In the genomic region with DNA sequence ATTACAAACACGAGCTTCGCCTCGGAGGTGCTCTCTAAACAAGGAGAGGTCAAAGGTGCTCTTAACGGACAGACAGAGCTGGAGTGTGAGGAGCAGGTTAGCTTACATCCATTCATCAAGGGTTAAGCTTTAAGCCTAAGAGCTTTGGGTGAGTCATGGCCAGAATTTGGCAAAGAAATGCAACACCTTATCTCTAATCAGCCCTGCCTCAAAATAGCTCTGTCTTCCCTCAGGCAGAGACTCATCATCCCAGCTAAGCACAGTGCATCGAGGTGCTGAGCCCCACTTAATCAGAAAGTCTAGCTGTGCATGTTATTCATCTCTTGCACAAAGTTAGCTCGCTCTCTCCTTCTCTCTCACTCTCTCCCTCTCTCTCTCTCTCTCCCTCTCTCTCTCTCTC, we compare ENCODE assay signal across 10 mouse cellular contexts. TPM values are rescaled to one million over a fixed set of nuclear protein-coding genes. Genes with fewer than 3 reads are reported as not detected.
A peak's percentile ranks its signal among the peaks of the same experiment; 100 is the strongest.
DNase-seq lines count a peak whose midpoint lies in the region; ATAC-seq and TF ChIP-seq lines count a peak whose summit lies in the region.
"Had no signal": no experiment of that assay in that cellular context is flagged by ENCODE, and none has a peak within 500 bp of the region (broad histone marks: within the 10 kb centered on the region; RNA-seq: fewer than 3 reads in every experiment).

No protein-coding gene starts in this region.

- TF ChIP-seq CTCF in intestine, postnatal 0 days (IDR thresholded peaks at IDR 0.05; ENCODE audit: low read depth): no peak

- H3K36me3 ChIP-seq in intestine, embryonic 14.5 days (ENCODE audit: control insufficient read depth, insufficient read depth, low read length): no peaks in the 10 kb centered on the region
- no peaks in the 10 kb centered on the region for H3K36me3 ChIP-seq in intestine, postnatal 0 days (ENCODE audit: control insufficient read depth, insufficient read depth)
- no peaks in the 10 kb centered on the region for H3K36me3 ChIP-seq in heart, embryonic 15.5 days
- H3K36me3 ChIP-seq: hindbrain, embryonic 15.5 days; midbrain, embryonic 12.5 days had no signal

- no peaks in the 10 kb centered on the region for H3K27me3 ChIP-seq in intestine, embryonic 14.5 days (replicated peaks; ENCODE audit: control insufficient read depth, insufficient read depth, low read length)
- H3K27me3 ChIP-seq in intestine, postnatal 0 days (replicated peaks; ENCODE audit: control insufficient read depth, insufficient read depth, low read length): no peaks in the 10 kb centered on the region
- no peaks in the 10 kb centered on the region for H3K27me3 ChIP-seq in heart, embryonic 15.5 days
- H3K27me3 ChIP-seq: hindbrain, embryonic 15.5 days had no signal

- no peak overlapping the region for H3K9ac ChIP-seq in intestine, embryonic 14.5 days (ENCODE audit: low read length)
- no peak overlapping the region for H3K9ac ChIP-seq in intestine, postnatal 0 days (ENCODE audit: low read depth, low read length)
- H3K9ac ChIP-seq in heart, embryonic 15.5 days: no peak overlapping the region
- H3K9ac ChIP-seq: hindbrain, embryonic 15.5 days; midbrain, embryonic 12.5 days had no signal

- 0 out of 2 replicates have a peak, but pooled peaks have one; percentile 43 for ATAC-seq in intestine, embryonic 14.5 days (replicated peaks; ENCODE audit: low FRiP score, low TSS enrichment, low read depth)
- ATAC-seq in intestine, postnatal 0 days: no peak
- ATAC-seq in heart, embryonic 15.5 days (replicated peaks; ENCODE audit: insufficient number of reproducible peaks, insufficient read depth, low FRiP score, low read depth): peak; percentile 84
- ATAC-seq in CD4-positive, CD25-positive, alpha-beta regulatory T cell, adult 4 months: no peak

- no peak overlapping the region for H3K4me3 ChIP-seq in intestine, embryonic 14.5 days (ENCODE audit: low read depth, low read length)
- no peak overlapping the region for H3K4me3 ChIP-seq in intestine, postnatal 0 days (ENCODE audit: low read depth, low read length)
- no peak overlapping the region for H3K4me3 ChIP-seq in heart, embryonic 15.5 days
- H3K4me3 ChIP-seq: hindbrain, embryonic 15.5 days; midbrain, embryonic 12.5 days had no signal

- no peak overlapping the region for H3K27ac ChIP-seq in intestine, embryonic 14.5 days (ENCODE audit: low read depth)
- H3K27ac ChIP-seq in intestine, postnatal 0 days (ENCODE audit: low read depth, low read length): no peak overlapping the region
- H3K27ac ChIP-seq in heart, embryonic 15.5 days: peak overlapping the region; percentile 75
- H3K27ac ChIP-seq: midbrain, embryonic 12.5 days had no signal

- no peak for DNase-seq in intestine, embryonic 14.5 days (ENCODE audit: low spot score)
- DNase-seq in 416B (ENCODE audit: low read depth): peak; percentile 80
- peak; percentile 61 for DNase-seq in embryo, embryonic 10.5 days (ENCODE audit: low spot score)
- no peak for DNase-seq in T-cell, adult 2 months (ENCODE audit: low spot score)
- DNase-seq in left cerebral cortex, adult 9 months (ENCODE audit: low spot score in 2 of 2): no peak

- no peaks in the 10 kb centered on the region for H3K9me3 ChIP-seq in intestine, embryonic 14.5 days (ENCODE audit: control insufficient read depth, low read length)
- H3K9me3 ChIP-seq in intestine, postnatal 0 days (ENCODE audit: control insufficient read depth): no peaks in the 10 kb centered on the region
- no peaks in the 10 kb centered on the region for H3K9me3 ChIP-seq in heart, embryonic 15.5 days (replicated peaks)
- H3K9me3 ChIP-seq: hindbrain, embryonic 15.5 days; midbrain, embryonic 12.5 days had no signal

- no peaks in the 10 kb centered on the region for H3K4me1 ChIP-seq in intestine, embryonic 14.5 days (replicated peaks; ENCODE audit: control insufficient read depth, insufficient read depth, low read length)
- no peaks in the 10 kb centered on the region for H3K4me1 ChIP-seq in intestine, postnatal 0 days (replicated peaks; ENCODE audit: control insufficient read depth, insufficient read depth, low read length)
- H3K4me1 ChIP-seq in heart, embryonic 15.5 days (replicated peaks): peaks cover 20% of the 10 kb centered on the region
- H3K4me1 ChIP-seq: hindbrain, embryonic 15.5 days; midbrain, embryonic 12.5 days had no signal

- 19% methylated on average over 6 of the region's 6 CpGs for WGBS in intestine, embryonic 14.5 days
- 19% methylated on average over 6 of the region's 6 CpGs for WGBS in intestine, postnatal 0 days
- 14% methylated on average over 6 of the region's 6 CpGs for WGBS in heart, embryonic 15.5 days

- H3K4me2 ChIP-seq in intestine, embryonic 14.5 days (ENCODE audit: low read length): no peak overlapping the region
- H3K4me2 ChIP-seq in intestine, postnatal 0 days (replicated peaks; ENCODE audit: low read depth): no peak overlapping the region
- H3K4me2 ChIP-seq in heart, embryonic 15.5 days: peak overlapping the region; percentile 15; the same call in 1 of the 2 replicates
- H3K4me2 ChIP-seq: hindbrain, embryonic 15.5 days; midbrain, embryonic 12.5 days had no signal

RNA-seq across cellular contexts. Expression of a gene that starts 53.3 kb away (rescaled TPM):
- 123 and 130 TPM in 2 replicates for polyA plus RNA-seq in intestine, embryonic 14.5 days (2014; fragmentation: Nextera tagmentation; extraction: Ambion mirVana)
- 47.6 and 52.8 TPM in 2 replicates for polyA plus RNA-seq in intestine, postnatal 0 days (2015; fragmentation: Nextera tagmentation; extraction: Ambion mirVana)
- polyA plus RNA-seq in heart, embryonic 15.5 days (2015; fragmentation: Nextera tagmentation; extraction: Ambion mirVana): 60.5 and 67.5 TPM in 2 replicates
- 10 to 100 TPM; 49.5 to 88.6 TPM for polyA plus RNA-seq in CD4-positive, CD25-positive, alpha-beta regulatory T cell, adult 4 months (2017; shearing (Covaris generic))

Comparison
In these comparisons a context has a peak if more than half of its experiments do, and no peak if none do; other contexts are left out.
1. ATAC-seq: peak in intestine, embryonic 14.5 days (single experiment) and heart, embryonic 15.5 days (single experiment); none in intestine, postnatal 0 days (single experiment) and CD4-positive, CD25-positive, alpha-beta regulatory T cell, adult 4 months (single experiment).
2. DNase-seq: peak in 416B (single experiment) and embryo, embryonic 10.5 days (single experiment); none in intestine, embryonic 14.5 days (single experiment), T-cell, adult 2 months (single experiment) and left cerebral cortex, adult 9 months (0 of 2).